Mouse (Mus musculus) lung, embryonic 16.5 days (tissue): ENCODE data around the gene Mafb. TPM values are rescaled to one million over a fixed set of nuclear protein-coding genes. Genes with fewer than 3 reads are reported as not detected.

Source experiments
- polyA plus RNA-seq: library from polyadenylated mRNA; unstranded; fragments of >200 nt; fragmentation: Nextera tagmentation; extraction: Ambion mirVana; gene quantifications from 2 replicates; pipeline ENCODE4 v1.2.1, GENCODE M21; 2015

The Mafb gene
- polyA plus RNA-seq, 1 experiment from 2014 or later = 2.6 TPM

Other genes with a start within 250 kb of the Mafb start
- 0.50 and 0.77 TPM in 2 replicates for gene Gm826, start 32.9 kb downstream of the Mafb start, polyA plus RNA-seq